Mouse (Mus musculus) ovary, postnatal 10 days (tissue): Measurements from ENCODE around the gene Zfp874a.
"Not testable (repeated sequence)": the region's sequence is repeated elsewhere in the genome, so short reads cannot be mapped to it uniquely, and the experiment has no call there.

Source experiments
- DNase-seq: peaks from one replicate; pipeline ENCODE4 v3.0.0; 2022; ENCODE audit warnings: low spot score

Gene Zfp874a

GRCm38 (mm10) chr13:67376255-67376654 is 75.2 kb downstream of the Zfp874a start:
- DNase-seq, result not testable (repeated sequence)

- DNase-seq, result not testable (repeated sequence)
Observed at GRCm38 (mm10) chr13:67375050-67375911, 76.1 kb downstream of the Zfp874a start, which contains the start of the genes Gm28041 and Zfp456. Gene Gm28041 (minus strand): TSS chr13:67375733. Gene Zfp456 (minus strand): TSS chr13:67375810.
